Mouse (Mus musculus) heart, embryonic 11.5 days (tissue): ENCODE measurements at regions not wholly inside any gene's neighbourhood (a gene's known extent, or its start where the extent isn't known, plus 50 kb on each side); places are given as distances from the start of the nearest gene placed in this dataset.

ENCODE experiments used
- ATAC-seq: fragments of 200-750 bp; cut with Nextera tagmentation; replicated peaks from 2 replicates; pipeline ENCODE4 v1.8.0; 2017; ENCODE audit warnings: moderate library complexity; ENCODE audit not compliant: insufficient number of reproducible peaks, low FRiP score, low TSS enrichment
- H3K27ac ChIP-seq: fragments of 300-500 bp; sonication (generic); 2 replicates; pipeline ENCODE4 v1.5.1; 2014; ENCODE audit warnings: mild to moderate bottlenecking, low read depth, low read length
- H3K27me3 ChIP-seq: fragments of 300-500 bp; sonication (generic); 2 replicates; pipeline ENCODE4 v1.6.1; 2014; ENCODE audit warnings: mild to moderate bottlenecking, low read length, mixed read lengths; ENCODE audit not compliant: control insufficient read depth, insufficient read depth
- H3K36me3 ChIP-seq: fragments of 300-500 bp; sonication (generic); 2 replicates; pipeline ENCODE4 v1.6.1; 2014; ENCODE audit warnings: mild to moderate bottlenecking, low read length, moderate library complexity, mixed read lengths; ENCODE audit not compliant: control insufficient read depth, insufficient read depth
- H3K4me1 ChIP-seq: fragments of 300-500 bp; sonication (generic); 2 replicates; pipeline ENCODE4 v1.6.1; 2014; ENCODE audit warnings: low read length; ENCODE audit not compliant: control insufficient read depth, insufficient read depth
- H3K4me2 ChIP-seq: fragments of 300-500 bp; sonication (generic); 2 replicates; pipeline ENCODE4 v1.6.1; 2014; ENCODE audit warnings: mild to moderate bottlenecking, moderate library complexity
- H3K4me3 ChIP-seq: fragments of 300-500 bp; sonication (generic); 2 replicates; pipeline ENCODE4 v1.5.1; 2014; ENCODE audit warnings: low read depth, low read length
- H3K9ac ChIP-seq: fragments of 300-500 bp; sonication (generic); 2 replicates; pipeline ENCODE4 v1.6.1; 2014; ENCODE audit warnings: mild to moderate bottlenecking, low read depth, low read length, moderate library complexity
- H3K9me3 ChIP-seq: fragments of 300-500 bp; sonication (generic); replicated peaks from 2 replicates; pipeline ENCODE4 v1.6.1; 2016; ENCODE audit warnings: low read length; ENCODE audit not compliant: control insufficient read depth
- WGBS: fragments of 180-500 bp; shearing (Covaris S2); extraction: QIAGEN DNeasy Blood & Tissue Kit; methylation state at CpG from one replicate; pipeline ENCODE4 v1.1.7; 2014; ENCODE audit not compliant: insufficient replicate concordance; 5-methylcytosine and 5-hydroxymethylcytosine counted together

DNA sequence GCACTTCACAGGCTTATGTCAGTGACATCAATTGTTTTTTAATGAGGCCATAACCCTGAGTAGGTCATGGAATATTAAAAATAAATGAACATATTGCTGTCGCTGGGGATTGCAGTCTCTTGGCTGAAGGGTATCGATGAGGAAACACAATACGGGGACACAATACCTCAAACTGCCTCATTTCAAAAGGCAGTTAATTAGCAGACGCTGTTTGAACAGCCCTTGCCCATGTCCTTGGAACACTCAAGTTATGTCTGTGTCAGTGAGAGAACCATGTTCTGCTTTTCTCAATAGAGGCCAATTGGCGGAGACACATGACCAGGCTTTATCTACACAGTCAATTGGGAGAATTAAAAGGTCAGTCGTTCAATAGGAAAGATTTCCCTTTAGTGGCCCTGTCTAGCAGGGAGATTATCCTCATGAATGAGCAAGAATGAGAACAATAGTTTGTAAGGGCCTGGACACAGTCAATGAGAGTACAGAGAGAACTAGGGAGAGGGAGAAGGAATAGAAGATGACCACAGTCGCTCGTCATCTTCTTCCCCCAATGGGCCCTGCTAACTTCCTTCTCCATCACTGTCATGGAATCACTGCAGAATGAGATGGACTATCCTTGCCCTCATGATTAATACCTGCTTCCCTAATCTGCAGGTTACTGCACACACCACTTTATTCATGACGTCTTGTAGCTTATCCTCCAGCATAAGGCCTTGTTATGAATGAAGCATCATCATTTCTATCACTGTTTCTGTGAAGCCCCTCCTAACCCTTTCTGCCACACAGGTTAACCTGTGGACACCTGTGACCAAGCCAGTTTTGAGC lies 973.6 kb upstream of the Lcorl start:
- Histone ChIP-seq H3K36me3 (no peaks in the 10 kb centered on the region), H3K9me3 (no peaks in the 10 kb centered on the region), H3K4me2 (no peak overlapping the region), H3K27me3 (no peaks in the 10 kb centered on the region), H3K4me1 (no peaks in the 10 kb centered on the region), H3K9ac (no peak overlapping the region), H3K27ac (no peak overlapping the region), H3K4me3 (no peak overlapping the region)
- no peak for ATAC-seq
- WGBS = 82% methylated on average over 9 of the region's 9 CpGs

DNA sequence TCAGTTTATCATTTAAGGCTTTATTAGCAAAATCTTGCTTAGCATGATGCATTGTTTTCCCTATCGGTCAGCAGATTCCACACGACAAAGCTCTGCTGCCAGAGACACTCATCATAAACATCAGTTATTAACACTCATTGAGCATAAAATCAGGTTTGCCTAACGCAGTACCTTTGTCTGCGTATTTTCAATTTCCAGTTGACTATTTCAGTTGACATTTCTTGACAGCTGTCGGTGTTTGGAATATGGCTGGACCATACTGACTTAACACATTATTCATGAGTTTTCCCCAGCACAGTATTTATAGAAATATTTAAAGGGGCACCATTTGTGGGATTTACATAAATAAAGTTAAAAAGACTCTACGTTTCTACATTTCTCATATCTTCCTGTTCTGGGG lies 972.7 kb upstream of the Lcorl start:
- no peak overlapping the region for H3K9ac ChIP-seq
- H3K36me3 ChIP-seq = no peaks in the 10 kb centered on the region
- H3K27me3 ChIP-seq = no peaks in the 10 kb centered on the region
- H3K9me3 ChIP-seq = no peaks in the 10 kb centered on the region
- H3K4me2 ChIP-seq = no peak overlapping the region
- no peak overlapping the region for H3K4me3 ChIP-seq
- H3K27ac ChIP-seq = no peak overlapping the region
- 86% methylated on average over 6 of the region's 6 CpGs for WGBS
- H3K4me1 ChIP-seq = no peaks in the 10 kb centered on the region
- no peak for ATAC-seq

DNA sequence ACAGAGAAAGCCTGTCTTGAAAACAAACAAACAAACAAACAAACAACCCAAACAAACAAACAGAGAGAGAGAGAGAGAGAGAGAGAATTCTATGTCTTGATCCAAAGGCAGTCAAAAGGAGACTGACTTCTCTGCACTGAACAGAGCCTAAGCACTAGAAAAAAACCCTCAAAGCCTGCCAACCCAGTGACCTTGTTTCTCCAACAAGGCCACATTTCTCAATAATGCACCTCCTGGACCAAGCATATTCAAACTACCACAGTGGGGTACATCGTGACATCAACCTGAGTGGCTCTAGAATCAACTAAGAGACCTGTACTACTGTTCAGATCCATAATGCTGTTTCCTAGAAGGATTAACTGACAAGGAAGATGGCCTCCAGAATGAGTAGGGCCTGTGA lies 969.0 kb upstream of the Lcorl start:
- whole genome bisulfite sequencing = 89% methylated on average over 1 of the region's 1 CpGs
- no peak for ATAC-seq
- H3K9me3 ChIP-seq = no peaks in the 10 kb centered on the region
- no peaks in the 10 kb centered on the region for H3K36me3 ChIP-seq
- no peaks in the 10 kb centered on the region for H3K4me1 ChIP-seq
- H3K9ac ChIP-seq = no peak overlapping the region
- no peak overlapping the region for H3K27ac ChIP-seq
- H3K4me3 ChIP-seq = no peak overlapping the region
- H3K27me3 ChIP-seq = no peaks in the 10 kb centered on the region
- no peak overlapping the region for H3K4me2 ChIP-seq

DNA sequence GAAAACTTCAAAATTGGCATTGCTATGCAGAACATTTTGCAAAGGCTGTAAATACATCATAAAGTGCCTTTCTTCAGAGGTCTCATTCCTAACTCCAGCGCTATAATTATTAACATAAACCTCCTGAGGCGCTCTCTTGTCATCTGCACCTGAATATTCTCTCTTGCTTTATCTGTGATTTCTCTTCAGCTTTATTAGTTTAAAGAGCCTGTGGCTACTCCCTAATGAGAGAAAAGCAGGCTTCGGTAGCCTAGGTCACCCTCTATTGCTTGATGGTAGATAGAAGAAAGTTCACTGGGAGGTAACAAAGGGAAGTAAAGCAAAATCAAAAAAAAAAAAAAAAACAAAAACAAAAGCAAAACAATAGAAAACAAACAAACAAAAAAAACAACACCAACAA lies 967.5 kb upstream of the Lcorl start:
- H3K27ac ChIP-seq = no peak overlapping the region
- H3K4me1 ChIP-seq = no peaks in the 10 kb centered on the region
- WGBS = 77% methylated on average over 3 of the region's 3 CpGs
- no peak overlapping the region for H3K4me2 ChIP-seq
- H3K27me3 ChIP-seq = no peaks in the 10 kb centered on the region
- no peak overlapping the region for H3K4me3 ChIP-seq
- H3K36me3 ChIP-seq = no peaks in the 10 kb centered on the region
- H3K9me3 ChIP-seq = no peaks in the 10 kb centered on the region
- no peak overlapping the region for H3K9ac ChIP-seq
- ATAC-seq = no peak

DNA sequence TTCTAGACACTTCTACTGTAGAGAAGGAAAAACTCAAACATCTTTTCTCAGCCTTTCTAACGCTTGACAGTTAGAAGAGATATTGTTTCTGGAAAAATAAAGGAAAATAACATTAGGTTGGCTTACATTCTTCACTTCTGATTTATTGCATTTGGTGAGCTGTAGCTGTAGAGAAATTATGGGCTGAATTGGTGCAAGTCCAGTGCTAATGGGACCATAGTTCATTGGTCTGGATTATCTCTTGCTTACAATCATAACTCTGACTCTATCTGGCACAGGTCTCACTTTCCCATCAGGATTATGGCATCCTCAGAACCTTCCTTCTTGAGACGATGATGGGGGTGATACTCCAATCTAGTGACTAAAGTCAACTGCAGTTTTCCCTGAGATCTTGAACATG lies 937.7 kb upstream of the Lcorl start:
- no peak for ATAC-seq

DNA sequence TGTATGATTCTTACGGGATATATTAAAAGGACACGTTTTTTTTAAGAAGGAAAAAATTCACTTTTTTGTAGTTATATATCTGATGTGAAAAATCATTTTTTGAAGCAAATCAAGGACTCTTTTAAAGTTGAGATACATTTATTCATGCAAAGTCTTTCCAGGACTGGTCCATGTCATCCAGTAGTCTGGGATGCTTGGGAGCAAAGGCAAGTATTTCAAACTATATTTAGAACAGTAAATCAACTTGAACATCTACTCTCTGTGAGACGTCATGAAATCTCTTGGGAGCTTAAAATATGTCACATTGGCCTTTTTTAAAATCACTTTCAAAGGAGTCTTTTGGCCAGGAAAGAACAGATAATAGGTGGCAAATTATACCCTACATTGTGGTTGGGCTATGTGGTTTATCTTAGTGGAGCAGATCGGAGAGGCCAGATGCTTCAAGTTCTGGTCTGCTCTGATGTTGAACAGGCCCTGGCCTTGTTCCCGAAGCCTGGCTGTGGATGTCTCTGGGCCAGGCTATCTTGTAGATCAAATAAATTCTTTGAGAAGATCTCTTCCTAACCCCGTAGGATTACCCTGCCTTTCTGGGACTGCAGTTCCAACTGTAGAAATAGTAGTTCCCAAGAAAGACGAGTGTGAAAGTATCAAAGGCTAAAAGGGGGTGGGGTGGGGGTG lies 936.8 kb upstream of the Lcorl start:
- no peak overlapping the region for H3K27ac ChIP-seq
- no peaks in the 10 kb centered on the region for H3K27me3 ChIP-seq
- 52% methylated on average over 7 of the region's 7 CpGs for whole genome bisulfite sequencing
- H3K36me3 ChIP-seq = no peaks in the 10 kb centered on the region
- no peaks in the 10 kb centered on the region for H3K9me3 ChIP-seq
- H3K4me2 ChIP-seq = no peak overlapping the region
- 0 out of 2 replicates have a peak, but pooled peaks cover 3% of the 10 kb centered on the region for H3K4me1 ChIP-seq
- no peak overlapping the region for H3K4me3 ChIP-seq
- no peak overlapping the region for H3K9ac ChIP-seq
- no peak for ATAC-seq

More for the DNA sequence above, 937.7 kb upstream of the Lcorl start:
- Histone ChIP-seq H3K9me3 (no peaks in the 10 kb centered on the region), H3K4me2 (no peak overlapping the region), H3K4me3 (no peak overlapping the region), H3K27ac (no peak overlapping the region), H3K36me3 (no peaks in the 10 kb centered on the region), H3K4me1 (0 out of 2 replicates have a peak, but pooled peaks cover 3% of the 10 kb centered on the region), H3K27me3 (no peaks in the 10 kb centered on the region), H3K9ac (no peak overlapping the region)
- 84% methylated on average over 2 of the region's 2 CpGs for WGBS

DNA sequence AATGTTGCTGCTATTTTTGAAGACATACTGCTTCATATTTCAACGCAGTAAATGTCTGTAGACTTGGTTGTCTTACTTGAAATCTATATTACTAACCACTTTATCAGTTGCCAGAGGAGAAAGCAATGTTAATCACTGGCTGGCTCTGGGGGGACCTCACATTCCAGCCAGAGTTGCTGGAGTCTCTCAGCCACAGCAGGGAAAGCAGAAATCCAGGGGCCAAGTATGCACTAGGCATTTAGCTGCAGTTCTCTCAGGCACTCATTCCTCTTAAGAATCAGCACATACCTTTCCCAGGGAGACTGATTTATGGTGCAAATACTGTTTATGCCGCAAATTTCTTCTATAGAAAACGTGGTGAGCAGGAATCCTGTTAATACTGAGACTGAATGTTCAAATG lies 933.6 kb upstream of the Lcorl start:
- 0 out of 2 replicates have a peak, but pooled peaks cover 3% of the 10 kb centered on the region for H3K4me1 ChIP-seq
- 0 out of 2 replicates have a peak overlapping the region, but pooled peaks have one; percentile 18 for H3K27ac ChIP-seq
- H3K9me3 ChIP-seq = no peaks in the 10 kb centered on the region
- H3K4me2 ChIP-seq = no peak overlapping the region
- H3K9ac ChIP-seq = no peak overlapping the region
- no peaks in the 10 kb centered on the region for H3K36me3 ChIP-seq
- no peak overlapping the region for H3K4me3 ChIP-seq
- no peaks in the 10 kb centered on the region for H3K27me3 ChIP-seq
- WGBS = 36% methylated on average over 3 of the region's 3 CpGs
- ATAC-seq = no peak

DNA sequence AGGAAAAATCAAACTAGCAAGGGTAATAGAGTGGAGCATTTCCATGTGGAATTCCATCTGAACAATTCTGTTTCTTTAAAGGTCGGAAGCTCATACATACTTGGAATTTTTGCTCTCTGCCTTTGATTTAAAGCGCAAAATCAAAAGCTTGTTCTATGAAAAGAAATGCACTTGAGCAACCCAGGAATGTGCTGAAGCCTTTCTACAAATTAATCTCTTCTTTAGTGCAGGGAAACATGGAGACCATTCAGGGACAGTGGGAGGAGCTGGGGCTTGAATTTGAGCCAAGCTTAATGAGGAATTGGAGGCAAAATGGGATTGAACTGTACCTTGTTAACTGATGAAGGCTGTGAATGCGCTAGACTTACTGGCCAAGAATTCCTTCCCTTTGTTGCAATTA lies 933.1 kb upstream of the Lcorl start:
- Histone ChIP-seq H3K4me2 (no peak overlapping the region), H3K9me3 (no peaks in the 10 kb centered on the region), H3K27ac (no peak overlapping the region), H3K9ac (no peak overlapping the region), H3K27me3 (no peaks in the 10 kb centered on the region), H3K4me3 (no peak overlapping the region), H3K4me1 (0 out of 2 replicates have a peak, but pooled peaks cover 3% of the 10 kb centered on the region), H3K36me3 (no peaks in the 10 kb centered on the region)
- no peak for ATAC-seq
- 63% methylated on average over 3 of the region's 3 CpGs for WGBS
